Mouse (Mus musculus): ENCODE results near the gene Sf3b3.

DNA sequence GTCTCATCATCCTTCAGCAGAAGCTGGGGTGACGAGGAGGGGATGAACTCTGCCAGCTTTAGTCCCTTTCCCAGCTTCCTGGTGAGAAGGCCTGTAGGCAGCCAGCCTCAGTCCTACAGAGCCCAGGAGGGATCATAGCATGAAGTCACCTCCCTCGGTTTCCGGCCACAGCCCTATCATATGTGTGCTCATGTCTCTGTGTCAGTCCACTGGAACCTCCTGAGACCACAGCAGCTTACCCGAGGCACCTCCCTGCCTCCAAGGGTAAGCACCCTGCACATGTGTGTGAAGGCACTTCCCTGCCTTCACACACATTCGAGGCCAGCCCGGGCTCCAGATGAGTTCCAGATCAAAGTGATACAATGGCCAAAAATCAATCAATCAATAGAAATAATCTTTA lies 56.3 kb downstream of the Sf3b3 start:
- TF ChIP-seq CTCF (IDR thresholded peaks at IDR 0.05; ENCODE audit: borderline replicate concordance, control insufficient read depth, extremely low read depth, insufficient read depth, low read length, poor library complexity) (no peak), POLR2A (IDR thresholded peaks at IDR 0.05; ENCODE audit: control insufficient read depth, extremely low read depth, insufficient read depth, low read length, poor library complexity) (no peak)
